Mouse (Mus musculus): Measurements from ENCODE around the gene Aars2.

- TF ChIP-seq CTCF (IDR thresholded peaks at IDR 0.05; ENCODE audit: low read depth) (no peak), EP300 (IDR thresholded peaks at IDR 0.05; ENCODE audit: low read depth) (no peak)
These were observed 53.3 kb downstream of the Aars2 start for GRCm38 (mm10) chr17:45559732-45560525.
